9 mouse cellular contexts compared by ENCODE assay signal in genomic region chr11:59164384-59164783, GRCm38 (mm10). TPM values are rescaled to one million over a fixed set of nuclear protein-coding genes. Genes with fewer than 3 reads are reported as not detected.
DNase-seq lines count a peak whose midpoint lies in the region; ATAC-seq and TF ChIP-seq lines count a peak whose summit lies in the region.
"Had no signal": no experiment of that assay in that cellular context is flagged by ENCODE, and none has a peak within 500 bp of the region (broad histone marks: within the 10 kb centered on the region; RNA-seq: fewer than 3 reads in every experiment).

No protein-coding gene starts in this region.

- no peaks in the 10 kb centered on the region for H3K9me3 ChIP-seq in heart, embryonic 12.5 days (replicated peaks)
- H3K9me3 ChIP-seq in midbrain, postnatal 0 days (ENCODE audit: low read length): no peaks in the 10 kb centered on the region

- DNase-seq in heart, adult 9 months (ENCODE audit: low spot score in 2 of 2): no peak
- peak; percentile 97 for DNase-seq in c-Kit-positive CD71-positive TER-119-positive erythroid progenitor cells, embryonic 14.5 days (ENCODE audit: low spot score)
- DNase-seq in induced T-regulatory cell, adult 2 months (ENCODE audit: low read depth): peak; percentile 18
- no peak for DNase-seq in midbrain, postnatal 0 days (ENCODE audit: low spot score)
- DNase-seq in adrenal gland, adult 18-20 months (ENCODE audit: low spot score in 2 of 2): no peak
- DNase-seq in frontal cortex, postnatal 14 days (ENCODE audit: low spot score in 2 of 2): no peak
- DNase-seq in cerebellum, adult 8-10 months: no peak

- H3K36me3 ChIP-seq in heart, embryonic 12.5 days: 0 out of 2 replicates have a peak, but pooled peaks cover 6% of the 10 kb centered on the region
- H3K36me3 ChIP-seq in midbrain, postnatal 0 days (ENCODE audit: insufficient read depth, low read length): peaks cover 6% of the 10 kb centered on the region

- no peak for TF ChIP-seq CTCF in midbrain, postnatal 0 days (IDR thresholded peaks at IDR 0.05)

- WGBS in heart, embryonic 12.5 days: 41% methylated on average over 9 of the region's 9 CpGs
- WGBS in midbrain, postnatal 0 days: 90% methylated on average over 9 of the region's 9 CpGs

- ATAC-seq in heart, embryonic 12.5 days (ENCODE audit: insufficient number of reproducible peaks, low FRiP score): no peak; the same call in 1 of the 2 replicates
- no peak for ATAC-seq in midbrain, postnatal 0 days (ENCODE audit: low FRiP score)

- peak overlapping the region; percentile 100 for H3K27ac ChIP-seq in heart, embryonic 12.5 days (ENCODE audit: poor library complexity, severe bottlenecking)
- H3K27ac ChIP-seq in midbrain, postnatal 0 days (ENCODE audit: low read depth, low read length): no peak overlapping the region

- no peak overlapping the region for H3K9ac ChIP-seq in heart, embryonic 12.5 days
- H3K9ac ChIP-seq in midbrain, postnatal 0 days (replicated peaks; ENCODE audit: low read length, poor library complexity, severe bottlenecking): no peak overlapping the region

- H3K4me3 ChIP-seq in heart, embryonic 12.5 days: peak overlapping the region; percentile 86
- H3K4me3 ChIP-seq in midbrain, postnatal 0 days (ENCODE audit: low read depth, low read length): no peak overlapping the region

- H3K4me1 ChIP-seq in heart, embryonic 12.5 days (replicated peaks): peaks cover 31% of the 10 kb centered on the region
- peaks cover 7% of the 10 kb centered on the region for H3K4me1 ChIP-seq in midbrain, postnatal 0 days (ENCODE audit: insufficient read depth, low read length)

- peak overlapping the region; percentile 67 for H3K4me2 ChIP-seq in heart, embryonic 12.5 days
- H3K4me2 ChIP-seq in midbrain, postnatal 0 days (ENCODE audit: low read depth, low read length, poor library complexity, severe bottlenecking): peak overlapping the region; percentile 65; the same call in 1 of the 2 replicates

- H3K27me3 ChIP-seq in heart, embryonic 12.5 days (replicated peaks): no peaks in the 10 kb centered on the region
- no peaks in the 10 kb centered on the region for H3K27me3 ChIP-seq in midbrain, postnatal 0 days (ENCODE audit: insufficient read depth, low read length)

RNA-seq across cellular contexts. Expression of gene Iba57, which starts 0.8 kb away (rescaled TPM):
- polyA plus RNA-seq in heart, embryonic 12.5 days (2016; fragmentation: Nextera tagmentation; extraction: Ambion mirVana): 7.3 and 7.8 TPM in 2 replicates
- total RNA-seq in midbrain, postnatal 0 days (2014; rRNA removed): 8.1 and 14.3 TPM in 2 replicates
- 9.2 and 10.4 TPM in 2 replicates for polyA plus RNA-seq in midbrain, postnatal 0 days (2015; fragmentation: Nextera tagmentation; extraction: Ambion mirVana)
- 10 to 100 TPM; 16.3 to 21.7 TPM for total RNA-seq in adrenal gland, adult 18-20 months (2021)

RNA-seq across cellular contexts. Expression of gene Gjc2, which starts 18.6 kb away (rescaled TPM):
- polyA plus RNA-seq in heart, embryonic 12.5 days (2016; fragmentation: Nextera tagmentation; extraction: Ambion mirVana): 0.13 and 0.31 TPM in 2 replicates
- total RNA-seq in midbrain, postnatal 0 days (2014; rRNA removed): 0.38 and 0.99 TPM in 2 replicates
- polyA plus RNA-seq in midbrain, postnatal 0 days (2015; fragmentation: Nextera tagmentation; extraction: Ambion mirVana): 0.27 and 0.44 TPM in 2 replicates
- total RNA-seq in adrenal gland, adult 18-20 months (2021): under 1 TPM; 0.48 to 0.60 TPM
- total RNA-seq: neutrophil, adult 5-6 weeks had no signal

RNA-seq across cellular contexts. Expression of gene Guk1, which starts 27.6 kb away (rescaled TPM):
- polyA plus RNA-seq in heart, embryonic 12.5 days (2016; fragmentation: Nextera tagmentation; extraction: Ambion mirVana): 101 TPM in 2 replicates
- total RNA-seq in midbrain, postnatal 0 days (2014; rRNA removed): 125 and 141 TPM in 2 replicates
- polyA plus RNA-seq in midbrain, postnatal 0 days (2015; fragmentation: Nextera tagmentation; extraction: Ambion mirVana): 289 and 314 TPM in 2 replicates
- 10 to 100 TPM; 57.3 to 71.5 TPM for total RNA-seq in adrenal gland, adult 18-20 months (2021)

RNA-seq across cellular contexts. Expression of gene Obscn, which starts 28.2 kb away (rescaled TPM):
- polyA plus RNA-seq in heart, embryonic 12.5 days (2016; fragmentation: Nextera tagmentation; extraction: Ambion mirVana): 39.2 and 42.5 TPM in 2 replicates
- 2.1 and 4.0 TPM in 2 replicates for total RNA-seq in midbrain, postnatal 0 days (2014; rRNA removed)
- 0.38 and 0.39 TPM in 2 replicates for polyA plus RNA-seq in midbrain, postnatal 0 days (2015; fragmentation: Nextera tagmentation; extraction: Ambion mirVana)
- 1 to 10 TPM in 1 of 2 experiments, under 1 TPM in 1; 0.99 to 2.4 TPM for total RNA-seq in adrenal gland, adult 18-20 months (2021)

RNA-seq across cellular contexts. Expression of gene Mrpl55, which starts 37.9 kb away (rescaled TPM):
- polyA plus RNA-seq in heart, embryonic 12.5 days (2016; fragmentation: Nextera tagmentation; extraction: Ambion mirVana): 87.6 and 94.3 TPM in 2 replicates
- 65.0 and 80.6 TPM in 2 replicates for total RNA-seq in midbrain, postnatal 0 days (2014; rRNA removed)
- 104 and 112 TPM in 2 replicates for polyA plus RNA-seq in midbrain, postnatal 0 days (2015; fragmentation: Nextera tagmentation; extraction: Ambion mirVana)
- 10 to 100 TPM; 50.6 to 58.9 TPM for total RNA-seq in adrenal gland, adult 18-20 months (2021)

Comparison
In these comparisons a context has a peak if more than half of its experiments do, and no peak if none do; other contexts are left out.
1. DNase-seq: peak in c-Kit-positive CD71-positive TER-119-positive erythroid progenitor cells, embryonic 14.5 days (single experiment) and induced T-regulatory cell, adult 2 months (single experiment); none in heart, adult 9 months (0 of 2), midbrain, postnatal 0 days (single experiment), adrenal gland, adult 18-20 months (0 of 2), frontal cortex, postnatal 14 days (0 of 2) and cerebellum, adult 8-10 months (single experiment).